Mouse (Mus musculus) cortical plate, adult 2 months (tissue): ENCODE results near the gene Nnat. TPM values are rescaled to one million over a fixed set of nuclear protein-coding genes. Genes with fewer than 3 reads are reported as not detected.

Experiments used
- H3K27ac ChIP-seq: fragments of 200-500 bp; 2 replicates; pipeline ENCODE4 v1.5.1; 2012; ENCODE audit warnings: low read length, control low read depth, inconsistent platforms; ENCODE audit not compliant: insufficient read depth
- H3K4me1 ChIP-seq: fragments of 200-500 bp; 2 replicates; pipeline ENCODE4 v1.6.1; 2011; ENCODE audit warnings: low read length; ENCODE audit not compliant: control insufficient read depth, insufficient read depth
- H3K4me3 ChIP-seq: fragments of 200-500 bp; 2 replicates; pipeline ENCODE4 v1.5.1; 2011; ENCODE audit warnings: mild to moderate bottlenecking, low read length, control low read depth; ENCODE audit not compliant: insufficient read depth
- CTCF ChIP-seq: fragments of 200-500 bp; IDR thresholded peaks from 2 replicates; pipeline ENCODE4 v1.5.1; 2011; ENCODE audit warnings: mild to moderate bottlenecking, control low read depth, low read length; ENCODE audit not compliant: insufficient read depth; ENCODE audit errors: extremely low read depth
- POLR2A ChIP-seq: fragments of 200-500 bp; IDR thresholded peaks from 2 replicates; pipeline ENCODE4 v1.6.1; 2011; ENCODE audit warnings: mild to moderate bottlenecking, low read length, control low read depth; ENCODE audit not compliant: insufficient read depth; ENCODE audit errors: extremely low read depth
- polyA plus RNA-seq: library from polyadenylated mRNA; depleted of rRNA; stranded (reverse); fragments of >200 nt; gene quantifications from 2 replicates; pipeline ENCODE4 v1.2.3, GENCODE M21; 2012

The Nnat gene
- polyA plus RNA-seq, 1 experiment: 257 TPM

GRCm38 (mm10) chr2:157546686-157547085, 13.2 kb upstream of the Nnat start:
- no peak overlapping the region for H3K4me3 ChIP-seq
- TF ChIP-seq POLR2A (no peak), CTCF (no peak)
- H3K4me1 ChIP-seq: peaks cover 2% of the 10 kb centered on the region; the same call in 1 of the 2 replicates
- no peak overlapping the region for H3K27ac ChIP-seq

DNA sequence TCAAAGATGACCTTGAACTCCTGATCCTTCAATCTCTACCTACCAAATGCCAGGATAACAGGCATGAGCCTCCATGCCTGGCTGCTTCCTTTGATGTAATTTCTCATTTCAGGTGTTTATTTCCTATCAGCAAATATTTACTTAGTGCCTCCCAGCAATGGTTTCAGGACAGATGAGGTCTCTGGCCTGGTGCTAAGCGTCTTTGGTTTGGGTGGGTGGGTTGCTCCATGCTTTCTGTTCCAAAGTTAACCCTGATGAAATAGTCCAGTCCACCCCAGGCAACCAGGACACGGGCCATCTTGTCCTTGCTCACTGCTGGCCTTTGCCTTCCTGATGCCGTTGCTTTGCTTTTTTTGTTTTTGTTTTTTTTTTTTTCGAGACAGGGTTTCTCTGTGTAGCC, 9.6 kb upstream of the Nnat start:
- H3K4me3 ChIP-seq: no peak overlapping the region
- TF ChIP-seq CTCF (no peak), POLR2A (no peak)
- no peak overlapping the region for H3K27ac ChIP-seq
- H3K4me1 ChIP-seq: no peaks in the 10 kb centered on the region

GRCm38 (mm10) chr2:157552158-157552886, 7.6 kb upstream of the Nnat start:
- no peak for TF ChIP-seq CTCF
- TF ChIP-seq POLR2A: no peak
- Histone ChIP-seq H3K4me1 (no peaks in the 10 kb centered on the region), H3K27ac (no peak overlapping the region), H3K4me3 (no peak overlapping the region)

GRCm38 (mm10) chr2:157556074-157556698, 3.7 kb upstream of the Nnat start:
- H3K4me3 ChIP-seq: no peak overlapping the region
- H3K4me1 ChIP-seq: no peaks in the 10 kb centered on the region
- H3K27ac ChIP-seq: no peak overlapping the region
- TF ChIP-seq POLR2A (no peak), CTCF (no peak)

DNA sequence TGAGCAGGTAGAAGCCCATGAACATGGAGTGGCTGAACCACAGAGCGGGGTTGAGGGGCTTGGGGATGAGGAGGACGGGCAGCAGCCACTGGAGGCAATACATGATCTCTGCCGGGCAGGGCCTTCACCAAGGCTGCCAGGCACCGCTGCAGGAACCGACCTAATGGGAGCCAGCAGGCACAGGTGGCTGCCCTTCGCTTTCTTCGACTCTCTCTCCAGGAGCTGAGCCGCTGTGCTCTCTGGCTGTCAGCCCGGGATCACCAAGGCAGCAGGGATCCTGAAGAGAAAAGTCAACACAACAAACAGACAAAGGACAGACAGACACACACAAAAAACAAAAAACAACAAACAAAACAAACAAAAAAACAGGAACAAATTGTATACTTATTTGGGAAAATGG, 1.8 kb upstream of the Nnat start:
- no peak overlapping the region for H3K4me3 ChIP-seq
- H3K27ac ChIP-seq: no peak overlapping the region

DNA sequence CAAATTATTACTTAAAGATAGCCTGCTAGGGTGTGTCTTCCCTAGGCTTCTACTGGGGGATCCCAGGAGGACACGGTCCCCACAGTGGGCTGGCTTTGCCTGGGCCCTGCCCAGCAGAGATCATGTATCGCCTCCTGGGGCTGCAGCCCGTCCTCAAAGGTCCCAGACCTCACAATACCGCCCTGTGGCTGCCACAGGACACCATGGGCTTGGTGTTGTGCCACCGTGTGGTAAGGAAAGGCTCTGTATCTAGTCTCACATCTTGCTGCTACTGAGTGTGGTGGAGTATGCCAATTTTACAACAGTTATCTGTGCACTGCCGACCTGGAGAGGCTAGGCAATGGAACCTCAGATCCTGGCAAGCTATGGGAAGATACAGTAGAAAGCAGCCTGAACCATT, 1.4 kb upstream of the Nnat start:
- H3K27ac ChIP-seq: no peak overlapping the region

More for the DNA sequence above, 1.8 kb upstream of the Nnat start:
- no peak for TF ChIP-seq POLR2A
- no peaks in the 10 kb centered on the region for H3K4me1 ChIP-seq

DNA sequence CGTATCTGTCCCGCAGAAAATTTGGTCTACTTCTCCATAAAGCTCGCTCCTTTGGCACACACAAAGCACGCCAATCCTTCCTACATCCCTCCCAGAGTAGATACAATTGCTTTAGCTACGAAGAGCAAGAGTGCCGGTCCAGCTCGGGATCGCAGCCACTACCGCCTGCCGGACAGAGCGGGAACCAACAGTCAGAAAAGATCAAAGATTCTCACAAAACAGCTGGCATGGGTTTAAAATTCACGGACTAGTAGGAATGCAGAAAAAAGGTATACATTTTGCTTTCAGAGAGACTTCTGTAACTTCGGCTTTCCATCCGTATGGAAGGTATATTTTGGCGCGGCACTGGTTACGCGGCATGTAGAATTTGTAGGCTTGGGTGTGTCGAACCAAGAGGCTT, 438 bp upstream of the Nnat start:
- no peak for TF ChIP-seq POLR2A
- TF ChIP-seq CTCF: no peak
- Histone ChIP-seq H3K27ac (no peak overlapping the region), H3K4me1 (0 out of 2 replicates have a peak, but pooled peaks cover 1% of the 10 kb centered on the region), H3K4me3 (peak overlapping the region; percentile 40)

More for the DNA sequence above, 1.4 kb upstream of the Nnat start:
- H3K4me3 ChIP-seq: no peak overlapping the region
- TF ChIP-seq POLR2A (no peak), CTCF (peak; percentile 39; the same call in 1 of the 2 replicates)
- no peaks in the 10 kb centered on the region for H3K4me1 ChIP-seq

DNA sequence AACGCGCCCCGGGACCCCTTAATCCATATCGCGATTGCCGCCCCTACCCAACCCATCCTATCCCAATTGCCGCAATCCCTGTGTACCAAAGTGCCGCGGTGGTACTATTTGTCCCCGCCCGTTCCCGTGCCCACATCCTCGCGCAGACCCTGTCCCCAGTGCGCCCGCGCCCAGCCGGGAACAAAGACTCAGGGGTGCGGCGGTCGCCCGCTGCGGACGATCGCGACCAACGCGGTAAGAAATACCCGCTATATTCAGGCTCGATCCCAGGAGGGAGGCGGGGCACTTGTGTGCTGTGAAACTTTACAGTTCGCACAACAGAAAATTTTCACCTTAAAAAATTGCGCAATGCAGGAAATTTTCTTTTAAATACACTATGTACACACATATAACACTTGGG, 424 bp downstream of the Nnat start:
- no peak overlapping the region for H3K27ac ChIP-seq
- H3K4me3 ChIP-seq: peak overlapping the region; percentile 40
- TF ChIP-seq CTCF (no peak), POLR2A (no peak)
- peaks cover 5% of the 10 kb centered on the region; the same call in 1 of the 2 replicates for H3K4me1 ChIP-seq

DNA sequence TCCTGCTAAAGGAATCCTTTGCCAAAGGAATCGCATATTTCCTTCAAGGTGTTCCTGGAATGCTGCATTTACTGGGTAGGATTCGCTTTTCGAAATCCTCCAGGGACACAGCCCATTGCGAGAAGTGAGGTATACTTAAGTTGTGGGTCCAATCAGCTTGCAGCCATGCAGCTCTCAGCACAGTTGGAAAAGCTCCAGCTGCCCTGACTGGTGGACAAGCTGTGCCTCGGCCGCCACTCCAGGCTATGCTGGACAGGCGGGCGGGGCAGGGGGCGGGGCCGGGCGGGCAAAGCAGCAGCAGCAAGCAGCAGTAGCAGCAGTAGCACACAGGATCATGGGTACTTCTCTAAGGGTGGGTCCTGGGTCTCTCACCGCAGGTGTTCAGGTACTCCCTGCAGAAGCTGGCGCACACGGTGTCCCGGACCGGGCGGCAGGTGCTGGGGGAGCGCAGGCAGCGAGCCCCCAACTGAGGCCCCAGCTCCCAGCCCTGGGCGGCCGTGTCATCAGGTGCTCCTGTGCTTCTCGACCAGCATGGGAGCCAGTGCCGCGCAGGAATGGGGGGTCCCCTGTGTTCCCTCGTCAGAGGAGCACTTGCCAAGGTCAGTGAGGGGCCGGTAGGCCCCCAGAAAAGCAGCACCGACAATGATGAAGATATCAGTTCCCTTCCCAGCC, 1.4 kb downstream of the Nnat start:
- Histone ChIP-seq H3K27ac (no peak overlapping the region), H3K4me1 (peaks cover 5% of the 10 kb centered on the region; the same call in 1 of the 2 replicates), H3K4me3 (peak overlapping the region; percentile 26)
- TF ChIP-seq POLR2A: no peak
- TF ChIP-seq CTCF: no peak

GRCm38 (mm10) chr2:157563031-157563430, 3.2 kb downstream of the Nnat start:
- no peak for TF ChIP-seq CTCF
- no peak for TF ChIP-seq POLR2A
- Histone ChIP-seq H3K4me3 (no peak overlapping the region), H3K4me1 (peaks cover 5% of the 10 kb centered on the region; the same call in 1 of the 2 replicates), H3K27ac (no peak overlapping the region)
